Mouse (Mus musculus) E14TG2a.4 (cell line): Measurements from ENCODE around the gene Krtap4-13.
"Not testable (repeated sequence)": the region's sequence is repeated elsewhere in the genome, so short reads cannot be mapped to it uniquely, and the experiment has no call there.

Experiments
- H3K27me3 ChIP-seq: 2 replicates; pipeline ENCODE4 v1.6.1; 2014; ENCODE audit warnings: low read length, control low read depth; ENCODE audit not compliant: insufficient read depth
- H3K36me3 ChIP-seq: 2 replicates; pipeline ENCODE4 v1.6.1; 2014; ENCODE audit warnings: low read length, control low read depth; ENCODE audit not compliant: insufficient read depth
- H3K4me1 ChIP-seq: replicated peaks from 2 replicates; pipeline ENCODE4 v1.6.1; 2014; ENCODE audit warnings: low read depth, low read length, control low read depth
- H3K4me3 ChIP-seq: replicated peaks from 2 replicates; pipeline ENCODE4 v1.5.1; 2014; ENCODE audit warnings: mild to moderate bottlenecking, low read length
- H3K9me3 ChIP-seq: 2 replicates; pipeline ENCODE4 v1.6.1; 2014; ENCODE audit warnings: low read length, control low read depth
- CTCF ChIP-seq: conservative IDR thresholded peaks from 2 replicates; pipeline ENCODE4 v1.5.1; 2014; ENCODE audit warnings: low read length
- NANOG ChIP-seq: IDR thresholded peaks from 2 replicates; pipeline ENCODE4 v1.6.1; 2014; ENCODE audit warnings: borderline replicate concordance, low read length, mixed read lengths
- POU5F1 ChIP-seq: IDR thresholded peaks from 2 replicates; pipeline ENCODE4 v1.6.1; 2014; ENCODE audit warnings: low read length, borderline replicate concordance

Gene Krtap4-13

DNA sequence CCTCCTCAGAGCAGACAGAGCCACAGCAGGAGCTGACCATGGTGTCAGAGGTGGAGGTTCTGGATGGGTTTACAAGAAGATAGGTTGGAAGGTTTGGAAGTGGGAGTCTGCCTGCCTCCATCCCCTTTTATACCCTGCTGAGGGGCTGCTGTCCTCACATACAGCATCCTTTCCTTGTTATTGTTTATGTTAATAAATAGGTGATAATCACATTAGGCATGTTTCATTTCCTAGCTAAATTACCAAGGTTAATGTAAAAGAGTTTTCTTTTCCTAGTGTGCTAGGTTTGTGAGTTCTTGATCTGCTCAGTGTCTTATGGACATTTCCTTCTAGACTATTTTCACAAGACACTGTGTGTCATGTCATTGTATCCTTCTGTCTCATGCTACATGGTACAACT is at the start of gene Krtap4-13:
Krtap4-13 (minus strand) TSS at position 101 of the 400 bp plus-strand sequence.
- H3K4me1 ChIP-seq, H3K9me3 ChIP-seq, H3K27me3 ChIP-seq, H3K4me3 ChIP-seq, H3K36me3 ChIP-seq: not testable (repeated sequence)

DNA sequence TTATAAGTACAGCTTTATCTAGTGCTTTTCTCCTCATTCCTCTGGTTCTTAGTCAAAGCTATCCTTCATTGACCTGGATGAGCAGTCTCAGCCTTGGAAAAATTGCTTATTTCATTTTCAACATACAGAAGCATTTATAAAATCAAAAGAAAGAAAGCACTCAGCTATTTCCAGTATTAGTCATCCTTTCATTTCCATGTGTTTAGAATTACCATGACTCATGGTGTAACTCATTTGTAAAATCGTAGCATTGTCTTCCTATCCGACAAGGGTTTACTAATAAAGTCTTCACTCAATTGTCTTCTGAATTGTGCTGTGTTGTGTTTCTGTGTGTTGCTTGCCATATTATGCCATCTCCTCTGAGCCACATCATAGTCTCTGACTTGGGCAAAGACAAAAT is 49.1 kb upstream of the Krtap4-13 start:
- Histone ChIP-seq H3K4me3 (no peak overlapping the region), H3K9me3 (no peaks in the 10 kb centered on the region), H3K36me3 (no peaks in the 10 kb centered on the region), H3K4me1 (no peaks in the 10 kb centered on the region), H3K27me3 (no peaks in the 10 kb centered on the region)
- TF ChIP-seq NANOG, result no peak
- no peak for TF ChIP-seq POU5F1
- TF ChIP-seq CTCF, result no peak

DNA sequence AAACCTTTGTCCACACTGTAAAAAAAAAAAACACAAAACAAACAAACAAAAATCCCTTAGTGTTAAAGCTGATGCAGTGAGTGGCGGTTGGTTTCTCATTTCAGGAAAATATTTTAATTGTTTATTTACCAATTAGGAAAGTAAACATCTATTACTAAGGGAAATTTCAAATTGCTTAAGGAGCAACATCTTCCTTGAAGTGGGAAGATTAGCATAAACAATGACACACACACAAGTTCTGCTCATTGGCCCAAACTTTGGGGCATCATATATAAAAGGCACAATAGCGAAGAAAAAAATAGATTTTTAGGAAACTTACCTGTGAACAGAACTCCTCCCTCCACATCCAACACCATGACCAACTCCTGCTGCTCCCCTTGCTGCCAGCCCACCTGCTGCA is 47.9 kb upstream of the Krtap4-13 start, which contains the start of gene Gm11568:
Gm11568 (plus strand) TSS at position 301 of the 400 bp plus-strand sequence.
- no peak within 1 kb of the TSS for H3K4me3 ChIP-seq
- no peak for TF ChIP-seq POU5F1
- TF ChIP-seq NANOG, result no peak
- TF ChIP-seq CTCF, result no peak
- H3K9me3 ChIP-seq, result no peaks in the 10 kb centered on the region
- H3K27me3 ChIP-seq, result no peaks in the 10 kb centered on the region
- no peaks in the 10 kb centered on the region for H3K36me3 ChIP-seq
- no peaks in the 10 kb centered on the region for H3K4me1 ChIP-seq

DNA sequence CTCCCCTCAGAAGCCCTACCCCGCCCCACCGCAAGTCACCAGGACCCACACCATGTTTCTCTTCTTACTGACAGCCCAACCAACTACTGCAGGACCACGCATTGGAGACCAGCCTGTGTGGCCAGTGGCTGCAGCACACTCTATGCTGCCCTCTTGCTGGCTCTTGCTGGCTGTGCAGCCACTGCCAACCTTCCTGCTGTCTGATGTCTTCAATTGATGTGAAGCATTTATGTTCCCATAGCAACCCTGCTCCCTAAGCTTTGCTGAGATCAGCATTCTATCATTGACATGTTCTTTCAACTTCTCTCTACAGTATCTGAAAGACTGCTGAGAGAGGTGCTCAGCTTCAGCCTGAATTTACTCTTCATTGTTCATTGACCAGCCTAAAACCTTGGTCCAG is 44.4 kb upstream of the Krtap4-13 start:
- no peaks in the 10 kb centered on the region for H3K36me3 ChIP-seq
- H3K4me1 ChIP-seq, result no peaks in the 10 kb centered on the region
- H3K4me3 ChIP-seq, result no peak overlapping the region
- TF ChIP-seq POU5F1 (no peak), CTCF (peak; percentile 26)
- H3K27me3 ChIP-seq, result no peaks in the 10 kb centered on the region
- H3K9me3 ChIP-seq, result no peaks in the 10 kb centered on the region

DNA sequence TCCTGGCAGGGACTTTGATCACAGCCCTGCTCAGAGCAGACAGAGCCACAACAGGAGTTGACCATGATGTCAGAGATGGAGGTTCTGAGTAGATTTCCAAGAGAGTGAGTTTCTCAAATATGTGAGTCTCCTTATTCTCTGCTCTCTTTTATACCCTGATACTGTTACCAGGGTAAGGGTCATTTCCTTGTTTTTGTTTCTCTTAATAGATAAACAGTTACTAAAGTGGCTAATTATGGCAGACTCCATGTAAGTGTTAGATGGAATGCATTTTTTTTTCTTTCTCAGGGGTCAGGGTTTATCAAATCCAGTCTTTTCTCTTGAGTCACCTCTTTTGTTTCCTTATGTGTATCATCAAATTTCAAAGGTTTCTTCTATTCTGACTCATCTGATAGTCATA is 41.8 kb upstream of the Krtap4-13 start, which contains the start of gene Krtap4-16:
Krtap4-16 (minus strand) TSS at position 101 of the 400 bp plus-strand sequence.
- no peak for TF ChIP-seq POU5F1
- no peak for TF ChIP-seq NANOG
- no peak for TF ChIP-seq CTCF
- Histone ChIP-seq H3K4me1 (no peaks in the 10 kb centered on the region), H3K27me3 (0 out of 2 replicates have a peak, but pooled peaks cover 5% of the 10 kb centered on the region), H3K36me3 (no peaks in the 10 kb centered on the region), H3K4me3 (peak within 1 kb of the TSS; percentile 35), H3K9me3 (no peaks in the 10 kb centered on the region)

DNA sequence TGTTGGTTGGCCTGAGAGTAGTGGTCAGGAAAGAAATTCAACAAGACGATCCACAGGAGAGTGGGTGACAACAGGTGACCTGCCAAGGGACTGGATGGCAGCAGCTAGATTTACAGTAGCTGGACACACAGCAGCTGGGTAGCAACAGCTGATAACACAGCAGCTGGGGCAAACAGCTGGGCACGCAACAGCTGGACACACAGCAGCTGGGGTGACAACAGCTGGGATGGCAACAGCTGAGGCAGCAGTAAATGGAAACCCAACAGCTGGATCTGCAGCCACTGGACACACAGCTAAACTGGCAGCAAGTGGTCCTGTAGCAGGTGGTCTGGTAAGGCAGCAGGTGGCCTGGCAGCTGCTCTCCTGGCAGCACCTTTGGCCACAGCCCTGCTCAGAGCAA is 37.1 kb upstream of the Krtap4-13 start:
- H3K4me1 ChIP-seq, result no peaks in the 10 kb centered on the region
- no peaks in the 10 kb centered on the region for H3K9me3 ChIP-seq
- no peaks in the 10 kb centered on the region for H3K36me3 ChIP-seq
- no peak for TF ChIP-seq CTCF
- TF ChIP-seq NANOG, result no peak
- no peak for TF ChIP-seq POU5F1
- H3K4me3 ChIP-seq, result no peak overlapping the region
- H3K27me3 ChIP-seq, result 0 out of 2 replicates have a peak, but pooled peaks cover 5% of the 10 kb centered on the region

DNA sequence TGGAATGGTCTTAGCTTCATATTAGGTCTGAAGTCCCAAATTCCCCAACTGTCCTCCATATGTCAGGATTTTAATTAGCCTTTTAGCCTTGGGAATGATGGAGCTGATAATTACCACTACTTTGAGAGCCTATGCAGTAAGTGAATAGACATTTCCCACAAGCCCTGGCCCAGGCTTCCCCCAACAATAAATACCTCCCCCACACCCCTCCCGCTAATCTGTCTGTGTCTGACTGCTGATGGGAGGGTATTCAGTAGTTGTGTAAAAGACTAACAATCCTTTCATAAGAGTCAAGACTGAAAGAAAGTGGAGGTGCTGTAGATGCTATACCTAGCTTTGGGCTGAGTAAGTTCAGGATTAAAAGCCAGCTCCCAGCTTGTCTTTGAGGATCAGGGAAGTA is 32.5 kb upstream of the Krtap4-13 start:
- no peak for TF ChIP-seq NANOG
- no peaks in the 10 kb centered on the region for H3K36me3 ChIP-seq
- no peak overlapping the region for H3K4me3 ChIP-seq
- H3K4me1 ChIP-seq, result no peaks in the 10 kb centered on the region; the same call in 1 of the 2 replicates
- 0 out of 2 replicates have a peak, but pooled peaks cover 5% of the 10 kb centered on the region for H3K27me3 ChIP-seq
- peaks cover 13% of the 10 kb centered on the region for H3K9me3 ChIP-seq

DNA sequence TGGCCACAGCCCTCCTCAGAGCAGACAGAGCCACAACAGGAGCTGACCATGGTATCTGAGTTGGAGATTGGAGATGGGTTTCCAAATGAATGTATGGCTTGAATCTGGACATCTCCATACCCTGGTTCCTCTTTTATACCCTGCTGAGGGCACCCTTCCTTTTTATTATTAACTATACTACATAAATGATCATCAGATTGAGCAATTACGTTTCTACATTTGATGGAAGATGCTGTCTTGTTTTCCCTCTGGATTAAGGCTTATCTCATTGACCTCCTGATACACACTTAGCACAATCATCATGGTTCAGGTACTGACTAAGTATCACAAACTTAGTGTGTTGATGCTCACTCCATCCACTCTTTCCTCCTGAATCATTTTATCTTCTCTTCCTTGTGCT is 28.3 kb upstream of the Krtap4-13 start, which contains the start of gene 2300003K06Rik:
2300003K06Rik (minus strand) TSS at position 101 of the 400 bp plus-strand sequence.
- H3K9me3 ChIP-seq, result peaks cover 16% of the 10 kb centered on the region
- TF ChIP-seq NANOG, result no peak
- H3K4me1 ChIP-seq, result no peaks in the 10 kb centered on the region; the same call in 1 of the 2 replicates
- no peaks in the 10 kb centered on the region for H3K36me3 ChIP-seq
- H3K27me3 ChIP-seq, result no peaks in the 10 kb centered on the region
- H3K4me3 ChIP-seq, result no peak within 1 kb of the TSS

DNA sequence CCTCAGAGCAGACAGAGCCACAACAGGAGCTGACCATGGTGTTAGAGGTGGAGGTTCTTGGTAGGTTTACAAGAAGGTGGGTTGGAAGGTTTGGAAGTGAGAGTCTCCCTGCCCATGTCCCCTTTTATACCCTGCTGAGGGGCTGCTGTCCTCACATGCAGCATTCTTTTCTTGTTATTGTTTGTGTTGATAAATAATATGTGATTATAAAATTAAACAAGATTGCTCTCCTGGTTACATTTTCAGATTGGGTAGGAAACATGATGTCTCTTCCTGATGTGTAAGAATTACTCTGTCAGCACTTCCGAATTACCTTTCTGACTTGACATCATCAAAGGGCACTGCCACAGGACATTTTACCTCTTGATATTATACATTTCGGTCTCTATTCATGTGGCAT is 5.9 kb upstream of the Krtap4-13 start, which contains the start of gene Gm11564:
Gm11564 (minus strand) TSS at position 101 of the 400 bp plus-strand sequence.
- H3K27me3 ChIP-seq, H3K9me3 ChIP-seq, H3K4me3 ChIP-seq, H3K4me1 ChIP-seq, H3K36me3 ChIP-seq: not testable (repeated sequence)

DNA sequence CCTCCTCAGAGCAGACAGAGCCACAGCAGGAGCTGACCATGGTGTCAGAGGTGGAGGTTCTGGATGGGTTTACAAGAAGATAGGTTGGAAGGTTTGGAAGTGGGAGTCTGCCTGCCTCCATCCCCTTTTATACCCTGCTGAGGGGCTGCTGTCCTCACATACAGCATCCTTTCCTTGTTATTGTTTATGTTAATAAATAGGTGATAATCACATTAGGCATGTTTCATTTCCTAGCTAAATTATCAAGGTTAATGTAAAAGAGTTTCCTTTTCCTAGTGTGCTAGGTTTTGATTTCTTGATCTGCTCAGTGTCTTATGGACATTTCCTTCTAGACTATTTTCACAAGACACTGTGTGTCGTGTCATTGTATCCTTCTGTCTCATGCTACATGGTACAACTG is 5.3 kb downstream of the Krtap4-13 start, which contains the start of gene Gm11554:
Gm11554 (minus strand) TSS at position 101 of the 400 bp plus-strand sequence.
- not testable (repeated sequence) for H3K9me3 ChIP-seq, H3K36me3 ChIP-seq, H3K4me3 ChIP-seq, H3K27me3 ChIP-seq, H3K4me1 ChIP-seq

DNA sequence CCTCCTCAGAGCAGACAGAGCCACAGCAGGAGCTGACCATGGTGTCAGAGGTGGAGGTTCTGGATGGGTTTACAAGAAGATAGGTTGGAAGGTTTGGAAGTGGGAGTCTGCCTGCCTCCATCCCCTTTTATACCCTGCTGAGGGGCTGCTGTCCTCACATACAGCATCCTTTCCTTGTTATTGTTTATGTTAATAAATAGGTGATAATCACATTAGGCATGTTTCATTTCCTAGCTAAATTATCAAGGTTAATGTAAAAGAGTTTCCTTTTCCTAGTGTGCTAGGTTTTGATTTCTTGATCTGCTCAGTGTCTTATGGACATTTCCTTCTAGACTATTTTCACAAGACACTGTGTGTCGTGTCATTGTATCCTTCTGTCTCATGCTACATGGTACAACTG is 10.9 kb downstream of the Krtap4-13 start, which contains the start of gene Gm11569:
Gm11569 (minus strand) TSS at position 101 of the 400 bp plus-strand sequence.
- not testable (repeated sequence) for H3K9me3 ChIP-seq, H3K4me1 ChIP-seq, H3K36me3 ChIP-seq, H3K4me3 ChIP-seq, H3K27me3 ChIP-seq
